Mouse (Mus musculus): ENCODE data around the gene Pcmtd2.
"Not testable (repeated sequence)": the region's sequence is repeated elsewhere in the genome, so short reads cannot be mapped to it uniquely, and the experiment has no call there.

Gene Pcmtd2

DNA sequence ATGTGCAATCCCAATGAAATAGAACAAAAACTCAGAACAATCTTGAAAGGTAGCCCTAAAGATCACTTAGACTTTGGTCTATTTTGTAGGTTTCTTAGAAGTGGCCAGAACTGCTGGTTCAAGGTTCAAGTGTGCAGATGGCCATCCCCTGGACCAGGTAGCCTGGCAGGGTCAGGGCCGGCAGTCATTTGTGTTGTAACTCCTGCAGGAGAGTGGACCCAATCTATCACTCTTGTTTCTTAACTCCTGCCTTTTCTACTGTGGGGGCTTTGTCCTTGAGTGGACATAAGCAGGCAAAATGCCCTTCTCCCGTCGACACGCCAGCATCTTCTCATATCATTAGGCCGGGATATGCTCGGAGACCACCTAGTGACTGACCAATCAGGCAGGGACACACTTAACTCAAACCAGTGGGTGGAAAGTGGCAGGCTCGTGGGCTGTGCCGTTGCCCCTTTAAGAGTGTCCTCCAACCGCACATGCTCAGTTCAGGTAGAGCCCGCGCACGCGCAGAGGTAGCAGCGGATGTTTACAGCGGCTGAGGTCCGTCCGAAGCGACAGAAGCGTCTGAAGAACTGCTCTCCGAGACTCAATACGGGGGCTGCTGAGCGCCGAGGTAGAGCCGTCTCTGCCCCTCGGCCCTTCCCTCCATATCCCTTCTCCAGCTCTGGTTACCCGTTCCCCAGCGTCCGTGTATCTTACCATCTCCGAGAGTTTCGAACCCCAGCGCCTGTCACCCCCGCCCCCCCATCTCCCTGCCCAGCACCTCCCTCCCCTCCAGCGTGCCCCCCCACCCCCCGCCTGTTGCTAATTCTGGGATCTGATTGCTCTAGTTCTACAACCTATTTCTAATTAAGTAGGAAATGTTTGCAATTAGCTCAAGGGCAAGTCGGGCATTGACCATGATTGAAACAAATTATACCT, at the start of gene Pcmtd2:
Pcmtd2 (plus strand) TSS at position 483 of the 921 bp plus-strand sequence.
- DNase-seq: peak; percentile 93

GRCm38 (mm10) chr2:181789396-181789795, 48.3 kb upstream of the Pcmtd2 start:
- no peak for DNase-seq

- DNase-seq: not testable (repeated sequence)
Observed at GRCm38 (mm10) chr2:181793186-181793585, 44.5 kb upstream of the Pcmtd2 start.

GRCm38 (mm10) chr2:181795641-181796130, 42.0 kb upstream of the Pcmtd2 start:
- no peak for DNase-seq

GRCm38 (mm10) chr2:181797672-181798071, 40.0 kb upstream of the Pcmtd2 start:
- DNase-seq: no peak

DNA sequence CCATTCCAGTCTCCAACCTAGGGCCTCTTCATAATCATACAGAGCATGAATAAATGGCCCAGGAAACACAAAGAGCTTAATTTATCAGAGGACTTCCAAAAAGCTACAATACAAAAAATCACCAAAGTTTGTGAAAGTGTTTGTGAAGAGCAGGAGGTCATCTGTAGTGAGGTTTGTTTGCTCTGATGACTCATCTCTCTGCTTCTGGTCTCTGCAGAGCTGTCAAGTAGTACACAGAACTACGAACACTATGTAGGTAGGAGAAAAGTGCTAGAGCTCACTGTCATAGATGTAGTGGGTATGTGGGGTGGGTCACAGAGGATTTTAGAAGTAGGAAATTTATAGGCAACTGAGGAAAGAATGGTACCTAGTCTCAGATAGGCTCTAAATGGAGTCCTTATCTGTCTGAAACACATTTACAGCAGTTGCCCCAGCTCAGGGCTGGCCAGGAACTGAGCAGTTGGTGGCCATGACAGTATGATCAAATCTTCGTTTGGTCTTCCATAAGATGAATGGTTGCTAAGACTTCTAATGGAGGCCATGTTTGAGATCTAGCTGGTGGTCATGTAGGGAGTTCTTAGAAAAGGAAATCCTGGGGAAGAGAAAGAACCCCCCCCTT, 8.5 kb upstream of the Pcmtd2 start:
- no peak for DNase-seq

DNA sequence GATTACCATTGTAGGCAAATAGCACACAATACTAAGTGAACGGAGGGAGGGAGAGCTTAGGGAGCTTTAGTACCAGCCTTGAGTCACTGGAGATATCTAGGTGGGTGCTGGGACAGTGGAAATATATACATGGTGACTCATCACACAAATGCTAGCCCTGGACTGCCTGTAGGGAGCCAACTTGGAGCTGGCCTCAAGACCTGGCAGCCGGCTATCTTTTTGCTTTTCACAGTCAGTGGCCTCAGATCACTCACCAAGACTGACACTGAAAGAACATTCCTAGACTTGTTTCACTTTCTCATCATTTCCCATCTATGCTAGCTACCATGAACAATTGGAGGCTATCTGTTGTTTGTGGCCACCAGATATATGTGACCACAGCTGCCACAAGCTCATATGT, 4.9 kb upstream of the Pcmtd2 start:
- DNase-seq: no peak

GRCm38 (mm10) chr2:181838293-181838680, 633 bp downstream of the Pcmtd2 start:
- peak; percentile 9 for DNase-seq

DNA sequence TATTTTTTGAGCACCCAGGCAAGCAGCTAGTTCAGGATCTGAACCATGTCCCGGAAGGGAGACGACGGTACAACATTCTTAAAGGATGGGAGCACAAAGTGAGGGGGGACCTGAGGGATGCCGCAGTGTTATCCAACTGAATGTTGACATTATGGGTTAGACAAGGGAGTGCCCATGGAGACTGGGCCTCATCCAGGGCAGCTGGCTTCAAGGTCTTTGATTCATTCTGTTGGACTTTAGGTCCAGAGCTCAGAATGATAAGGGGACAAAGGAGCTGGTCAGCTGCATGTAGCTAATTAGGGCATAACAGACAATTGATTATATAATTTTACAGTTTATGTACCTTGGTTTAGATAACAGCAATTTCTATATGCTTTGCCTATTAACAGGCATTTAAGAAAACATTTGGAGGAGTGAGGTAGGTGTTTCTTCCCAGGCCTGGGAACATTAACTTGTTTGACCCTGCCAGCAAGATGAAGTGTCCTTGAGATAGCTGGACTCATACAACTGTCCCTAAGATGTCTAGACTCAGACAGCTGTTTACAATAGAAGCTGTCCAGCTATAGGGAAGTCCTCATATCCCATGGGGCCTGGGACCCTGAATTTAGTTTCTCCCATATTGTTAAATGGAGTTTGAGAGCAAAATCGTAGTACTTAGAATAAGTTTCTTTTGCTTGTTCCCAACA, 8.2 kb downstream of the Pcmtd2 start:
- no peak for DNase-seq

DNA sequence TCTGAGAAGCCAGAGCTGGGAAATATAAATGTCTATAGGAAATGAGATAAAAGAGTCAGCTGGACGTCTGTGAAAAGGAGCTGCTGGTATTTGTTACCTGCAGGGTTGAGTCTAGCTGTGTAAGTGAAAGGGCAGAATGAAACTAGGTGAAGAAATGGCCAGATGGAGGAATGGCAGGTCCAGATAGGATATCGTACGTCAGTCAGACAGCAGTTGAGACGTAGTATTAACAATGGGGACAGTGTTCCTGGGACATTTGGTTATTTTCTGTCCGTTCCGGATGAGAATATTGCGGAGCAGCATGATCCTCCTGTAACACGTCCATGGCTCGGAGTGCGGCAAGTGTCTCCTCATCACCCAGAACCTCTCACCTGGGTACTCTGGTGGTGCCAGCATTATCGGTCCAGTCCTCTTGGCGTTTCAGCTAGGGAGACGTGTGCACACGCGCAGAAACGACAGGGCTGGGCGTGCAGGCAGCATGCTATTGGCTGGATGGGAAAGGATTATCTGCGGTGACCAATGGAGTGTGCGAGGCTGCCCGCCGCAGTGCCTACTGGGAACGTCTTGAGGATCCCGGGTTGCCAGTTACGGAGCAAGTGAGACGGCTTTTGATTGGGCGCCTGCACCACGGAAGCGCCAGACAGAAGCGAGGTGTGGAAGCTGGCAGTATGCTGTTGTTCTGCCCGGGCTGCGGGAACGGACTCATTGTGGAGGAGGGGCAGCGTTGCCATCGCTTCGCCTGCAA, 26.3 kb downstream of the Pcmtd2 start, which contains the start of gene Polr3k:
Polr3k (plus strand) TSS at position 547 of the 745 bp plus-strand sequence.
- peak; percentile 97 for DNase-seq

DNA sequence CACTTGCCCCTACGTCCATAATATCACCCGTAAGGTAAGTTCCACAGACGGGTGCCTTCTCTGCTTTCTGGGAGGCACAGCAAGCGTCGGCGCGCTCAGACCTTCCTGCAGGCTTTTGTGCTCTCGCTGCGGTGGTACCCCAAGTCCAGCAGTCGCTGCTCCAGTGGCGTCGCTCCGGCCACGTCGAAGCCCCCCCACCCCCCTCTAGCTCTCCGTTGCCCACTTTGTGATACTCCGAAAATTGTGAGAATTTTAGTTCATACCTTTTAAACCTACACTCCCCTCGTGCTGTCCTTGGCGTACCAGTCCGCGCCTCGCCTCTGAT, 26.8 kb downstream of the Pcmtd2 start:
- DNase-seq: no peak

DNA sequence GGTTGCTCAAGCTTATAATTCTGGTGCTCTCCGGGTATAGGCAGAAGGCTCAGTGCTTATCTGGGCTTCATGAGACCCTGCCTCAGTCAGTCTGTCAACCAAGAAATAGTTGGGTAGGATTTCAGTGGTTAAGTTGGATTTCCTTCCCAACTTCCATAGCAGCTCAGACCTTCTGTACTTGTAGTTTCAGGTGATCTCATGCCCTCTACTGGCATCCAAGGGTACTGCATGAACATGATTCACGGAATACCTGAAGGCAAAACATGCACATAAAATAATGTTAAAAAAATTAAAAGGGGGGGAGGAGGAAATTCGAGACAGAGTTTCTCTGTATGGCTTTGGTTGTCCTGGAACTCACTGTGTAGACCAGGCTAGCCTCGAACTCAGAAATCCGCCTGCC, 29.3 kb downstream of the Pcmtd2 start:
- peak; percentile 42 for DNase-seq

DNA sequence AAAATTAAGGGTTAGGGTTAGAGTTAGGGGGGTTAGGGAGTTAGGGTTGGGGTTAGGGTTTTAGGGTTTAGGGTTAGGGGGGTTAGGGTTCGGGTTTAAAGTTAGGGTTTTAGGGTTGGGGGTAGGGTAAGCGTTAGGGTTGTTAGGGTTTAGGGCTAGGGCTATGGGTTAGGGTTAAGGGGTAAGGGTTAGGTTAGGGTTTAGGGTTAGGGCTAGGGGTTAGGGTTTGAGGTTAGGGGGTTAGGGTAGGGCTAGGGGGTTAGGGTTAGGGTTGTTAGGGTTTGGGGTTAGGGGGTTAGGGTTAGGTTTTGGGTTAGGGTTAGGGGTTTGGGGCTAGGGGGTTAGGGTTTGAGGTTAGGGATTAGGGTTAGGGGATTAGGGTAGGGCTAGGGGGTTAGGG, 33.4 kb downstream of the Pcmtd2 start:
- no peak for DNase-seq

DNA sequence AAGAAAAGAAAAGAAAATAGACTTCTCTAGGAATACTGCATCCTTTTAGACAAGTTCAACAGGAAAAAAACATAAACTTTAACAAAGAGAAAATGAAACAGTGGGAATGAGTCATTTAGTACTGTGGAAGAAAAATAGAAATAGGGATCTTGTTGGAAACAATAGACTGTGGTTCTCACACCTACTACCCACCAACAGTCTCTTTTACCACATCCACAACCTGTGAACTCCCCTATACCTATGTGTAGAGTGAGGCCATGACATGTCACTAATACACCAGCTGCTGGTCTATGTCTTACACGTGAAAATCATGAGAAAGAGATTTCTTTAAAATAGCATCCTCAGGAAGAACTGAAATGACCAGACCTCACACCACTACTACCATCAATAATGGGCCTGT, 41.2 kb downstream of the Pcmtd2 start:
- DNase-seq: no peak

DNA sequence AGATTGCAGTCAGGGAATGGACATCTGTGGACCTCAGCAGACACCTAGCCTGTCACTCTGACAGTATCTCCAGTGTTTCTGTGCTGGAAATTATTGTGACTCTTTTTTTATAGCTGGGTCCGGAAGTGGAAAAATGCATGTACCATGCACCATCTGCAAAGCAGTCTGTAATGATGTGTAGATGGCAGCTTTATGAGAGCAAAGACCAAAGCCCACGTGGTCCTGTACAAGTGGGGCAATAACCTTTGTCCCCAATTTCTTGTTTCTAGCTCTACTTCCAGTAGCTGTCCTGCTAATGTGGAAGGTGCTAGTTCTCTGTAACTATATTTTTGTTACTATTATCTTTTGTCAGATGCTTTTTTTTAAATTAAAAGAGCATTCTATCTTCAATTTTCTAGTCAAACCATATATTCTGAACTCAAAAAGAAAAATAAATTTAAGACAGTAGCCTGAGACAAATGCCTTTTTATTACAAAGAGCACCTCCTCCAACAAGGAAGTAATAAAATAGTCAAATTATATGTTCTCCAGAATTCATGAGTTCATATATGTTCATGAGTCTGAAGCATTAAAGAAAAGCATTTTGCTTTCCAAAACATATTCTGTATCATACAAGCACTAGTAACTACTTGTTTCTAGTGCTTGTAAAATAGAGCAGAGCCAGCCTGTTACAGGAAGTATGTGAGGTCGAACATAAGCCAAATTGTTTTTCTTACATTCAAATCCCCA, 45.5 kb downstream of the Pcmtd2 start:
- DNase-seq: no peak

Measured in kidney, adult 11 months (tissue).